Mouse (Mus musculus) stomach, postnatal 0 days (tissue): ENCODE measurements at regions not wholly inside any gene's neighbourhood (a gene's known extent, or its start where the extent isn't known, plus 50 kb on each side); places are given as distances from the start of the nearest gene placed in this dataset.

Source experiments
- CTCF ChIP-seq: IDR thresholded peaks from 2 replicates; pipeline ENCODE4 v1.5.1; 2016; ENCODE audit warnings: antibody characterized with exemption, low read depth, mild to moderate bottlenecking, moderate library complexity
- EP300 ChIP-seq: optimal IDR thresholded peaks from 2 replicates; pipeline ENCODE3; 2016; ENCODE audit warnings: antibody characterized with exemption

- TF ChIP-seq CTCF = no peak
- TF ChIP-seq EP300 = no peak
Measured at GRCm38 (mm10) chr3:156120341-156120740, 441.3 kb upstream of the Negr1 start.
